Comparison of ENCODE assay signal across 7 mouse cellular contexts in genomic region chr17:34120180-34120723, GRCm38 (mm10). TPM values are rescaled to one million over a fixed set of nuclear protein-coding genes. Genes with fewer than 3 reads are reported as not detected.
DNase-seq lines count a peak whose midpoint lies in the region; ATAC-seq and TF ChIP-seq lines count a peak whose summit lies in the region.

No protein-coding gene starts in this region.

- peak; percentile 96 for DNase-seq in adrenal gland, postnatal 14 days
- peak; percentile 93 for DNase-seq in embryonic facial prominence, embryonic 11.5 days (ENCODE audit: low spot score)
- peak; percentile 91 to 93 for DNase-seq in heart, adult 18-20 months
- peak; percentile 84 to 88 for DNase-seq in kidney, adult 8-10 months
- peak; percentile 91 for DNase-seq in midbrain, postnatal 0 days (ENCODE audit: low spot score)
- DNase-seq in spleen, postnatal 36 days (ENCODE audit: low spot score in 2 of 2), result peak; percentile 85 to 88

- no peak for TF ChIP-seq CTCF in midbrain, postnatal 0 days (IDR thresholded peaks at IDR 0.05)

- ATAC-seq in embryonic facial prominence, embryonic 11.5 days (replicated peaks; ENCODE audit: insufficient number of reproducible peaks, low FRiP score, low TSS enrichment, low read depth), result peak; percentile 8; the same call in 1 of the 2 replicates
- 0 out of 2 replicates have a peak, but pooled peaks have one; percentile 3 for ATAC-seq in limb, embryonic 15.5 days (ENCODE audit: insufficient number of reproducible peaks, low FRiP score, low TSS enrichment, low read depth)
- ATAC-seq in midbrain, postnatal 0 days (ENCODE audit: low FRiP score), result peak; percentile 12; the same call in 1 of the 2 replicates

- peak overlapping the region; percentile 100 for H3K4me3 ChIP-seq in embryonic facial prominence, embryonic 11.5 days (ENCODE audit: low read depth, low read length)
- H3K4me3 ChIP-seq in limb, embryonic 15.5 days, result peak overlapping the region; percentile 81
- H3K4me3 ChIP-seq in midbrain, postnatal 0 days (ENCODE audit: low read depth, low read length), result peak overlapping the region; percentile 77

- H3K9ac ChIP-seq in embryonic facial prominence, embryonic 11.5 days (replicated peaks; ENCODE audit: low read length), result peak overlapping the region; percentile 98
- H3K9ac ChIP-seq in limb, embryonic 15.5 days, result peak overlapping the region; percentile 85
- peak overlapping the region; percentile 93 for H3K9ac ChIP-seq in midbrain, postnatal 0 days (replicated peaks; ENCODE audit: low read length, poor library complexity, severe bottlenecking)

- peak overlapping the region; percentile 100 for H3K27ac ChIP-seq in embryonic facial prominence, embryonic 11.5 days (replicated peaks; ENCODE audit: low read depth, low read length)
- peak overlapping the region; percentile 99 for H3K27ac ChIP-seq in limb, embryonic 15.5 days
- peak overlapping the region; percentile 100 for H3K27ac ChIP-seq in midbrain, postnatal 0 days (ENCODE audit: low read depth, low read length)

- H3K4me2 ChIP-seq in embryonic facial prominence, embryonic 11.5 days (ENCODE audit: low read depth, low read length), result peak overlapping the region; percentile 94
- peak overlapping the region; percentile 61 for H3K4me2 ChIP-seq in limb, embryonic 15.5 days
- peak overlapping the region; percentile 86 for H3K4me2 ChIP-seq in midbrain, postnatal 0 days (ENCODE audit: low read depth, low read length, poor library complexity, severe bottlenecking)

- under 1% methylated on average over 36 of the region's 42 CpGs for WGBS in embryonic facial prominence, embryonic 11.5 days
- WGBS in limb, embryonic 15.5 days, result under 1% methylated on average over 39 of the region's 42 CpGs
- WGBS in midbrain, postnatal 0 days, result 0% methylated on average over 31 of the region's 42 CpGs

- no peaks in the 10 kb centered on the region for H3K27me3 ChIP-seq in embryonic facial prominence, embryonic 11.5 days (ENCODE audit: control insufficient read depth, insufficient read depth, low read length)
- no peaks in the 10 kb centered on the region for H3K27me3 ChIP-seq in limb, embryonic 15.5 days
- no peaks in the 10 kb centered on the region for H3K27me3 ChIP-seq in midbrain, postnatal 0 days (ENCODE audit: insufficient read depth, low read length)

- H3K9me3 ChIP-seq in embryonic facial prominence, embryonic 11.5 days (replicated peaks; ENCODE audit: control insufficient read depth, low read length), result no peaks in the 10 kb centered on the region
- H3K9me3 ChIP-seq in limb, embryonic 15.5 days, result no peaks in the 10 kb centered on the region
- H3K9me3 ChIP-seq in midbrain, postnatal 0 days (ENCODE audit: low read length), result no peaks in the 10 kb centered on the region

- peaks cover 6% of the 10 kb centered on the region; the same call in 1 of the 2 replicates for H3K4me1 ChIP-seq in embryonic facial prominence, embryonic 11.5 days (ENCODE audit: control insufficient read depth, insufficient read depth, low read length)
- H3K4me1 ChIP-seq in limb, embryonic 15.5 days, result peaks cover 30% of the 10 kb centered on the region
- H3K4me1 ChIP-seq in midbrain, postnatal 0 days (ENCODE audit: insufficient read depth, low read length), result peaks cover 7% of the 10 kb centered on the region

- peaks cover 13% of the 10 kb centered on the region for H3K36me3 ChIP-seq in embryonic facial prominence, embryonic 11.5 days (replicated peaks; ENCODE audit: control insufficient read depth, insufficient read depth, low read depth, low read length)
- peaks cover 27% of the 10 kb centered on the region for H3K36me3 ChIP-seq in limb, embryonic 15.5 days
- peaks cover 14% of the 10 kb centered on the region for H3K36me3 ChIP-seq in midbrain, postnatal 0 days (ENCODE audit: insufficient read depth, low read length)

RNA-seq across cellular contexts. Expression of gene H2-DMa, which starts 0.9 kb away (rescaled TPM):
- 8.0 and 18.8 TPM in 2 replicates for total RNA-seq in adrenal gland, postnatal 14 days (2021)
- polyA plus RNA-seq in embryonic facial prominence, embryonic 11.5 days (2014; fragmentation: Nextera tagmentation; extraction: Ambion mirVana), result 9.4 and 9.7 TPM in 2 replicates
- 1 to 10 TPM; 5.9 to 7.2 TPM for total RNA-seq in heart, adult 18-20 months (2021)
- 13.4 and 15.2 TPM in 2 replicates for polyA plus RNA-seq in limb, embryonic 15.5 days (2015; fragmentation: Nextera tagmentation; extraction: Ambion mirVana)
- total RNA-seq in midbrain, postnatal 0 days (2014; rRNA removed), result 23.8 and 39.0 TPM in 2 replicates
- 24.8 and 26.1 TPM in 2 replicates for polyA plus RNA-seq in midbrain, postnatal 0 days (2015; fragmentation: Nextera tagmentation; extraction: Ambion mirVana)

RNA-seq across cellular contexts. Expression of gene Brd2, which starts 2.2 kb away (rescaled TPM):
- 198 and 203 TPM in 2 replicates for total RNA-seq in adrenal gland, postnatal 14 days (2021)
- polyA plus RNA-seq in embryonic facial prominence, embryonic 11.5 days (2014; fragmentation: Nextera tagmentation; extraction: Ambion mirVana), result 95.9 and 114 TPM in 2 replicates
- 10 to 100 TPM; 64.5 to 79.0 TPM for total RNA-seq in heart, adult 18-20 months (2021)
- 104 and 112 TPM in 2 replicates for polyA plus RNA-seq in limb, embryonic 15.5 days (2015; fragmentation: Nextera tagmentation; extraction: Ambion mirVana)
- total RNA-seq in midbrain, postnatal 0 days (2014; rRNA removed), result 219 and 233 TPM in 2 replicates
- polyA plus RNA-seq in midbrain, postnatal 0 days (2015; fragmentation: Nextera tagmentation; extraction: Ambion mirVana), result 107 and 124 TPM in 2 replicates

RNA-seq across cellular contexts. Expression of gene H2-DMb2, which starts 22.9 kb away (rescaled TPM):
- 2.7 and 17.0 TPM in 2 replicates for total RNA-seq in adrenal gland, postnatal 14 days (2021)
- not detected in 2 replicates for polyA plus RNA-seq in embryonic facial prominence, embryonic 11.5 days (2014; fragmentation: Nextera tagmentation; extraction: Ambion mirVana)
- 1 to 10 TPM; 2.0 to 7.5 TPM for total RNA-seq in heart, adult 18-20 months (2021)
- 0.37 and 0.38 TPM in 2 replicates for polyA plus RNA-seq in limb, embryonic 15.5 days (2015; fragmentation: Nextera tagmentation; extraction: Ambion mirVana)
- 0.16 and 0.47 TPM in 2 replicates for total RNA-seq in midbrain, postnatal 0 days (2014; rRNA removed)
- 1.4 and 1.6 TPM in 2 replicates for polyA plus RNA-seq in midbrain, postnatal 0 days (2015; fragmentation: Nextera tagmentation; extraction: Ambion mirVana)

RNA-seq across cellular contexts. Expression of gene H2-Oa, which starts 28.1 kb away (rescaled TPM):
- 0.33 and 4.1 TPM in 2 replicates for total RNA-seq in adrenal gland, postnatal 14 days (2021)
- polyA plus RNA-seq in embryonic facial prominence, embryonic 11.5 days (2014; fragmentation: Nextera tagmentation; extraction: Ambion mirVana), result 0.20 and 0.26 TPM in 2 replicates
- 1 to 10 TPM in 1 of 2 experiments, not detected in 1; 1.6 TPM for total RNA-seq in heart, adult 18-20 months (2021)
- 0.61 and 0.79 TPM in 2 replicates for polyA plus RNA-seq in limb, embryonic 15.5 days (2015; fragmentation: Nextera tagmentation; extraction: Ambion mirVana)
- not detected in 2 replicates for total RNA-seq in midbrain, postnatal 0 days (2014; rRNA removed)
- polyA plus RNA-seq in midbrain, postnatal 0 days (2015; fragmentation: Nextera tagmentation; extraction: Ambion mirVana), result 0.23 TPM in 1 of 2 replicates, not detected in the other

RNA-seq across cellular contexts. Expression of gene H2-DMb1, which starts 32.6 kb away (rescaled TPM):
- 3.6 and 8.3 TPM in 2 replicates for total RNA-seq in adrenal gland, postnatal 14 days (2021)
- polyA plus RNA-seq in embryonic facial prominence, embryonic 11.5 days (2014; fragmentation: Nextera tagmentation; extraction: Ambion mirVana), result 1.3 and 1.4 TPM in 2 replicates
- 1 to 10 TPM; 3.0 to 3.9 TPM for total RNA-seq in heart, adult 18-20 months (2021)
- polyA plus RNA-seq in limb, embryonic 15.5 days (2015; fragmentation: Nextera tagmentation; extraction: Ambion mirVana), result 2.6 and 3.3 TPM in 2 replicates
- total RNA-seq in midbrain, postnatal 0 days (2014; rRNA removed), result 0.47 and 4.7 TPM in 2 replicates
- 1.6 and 2.3 TPM in 2 replicates for polyA plus RNA-seq in midbrain, postnatal 0 days (2015; fragmentation: Nextera tagmentation; extraction: Ambion mirVana)

Comparison
In these comparisons a context has a peak if more than half of its experiments do, and no peak if none do; other contexts are left out.
1. Peak in every context shown above with its lines: DNase-seq, ATAC-seq, H3K4me3 ChIP-seq and H3K27ac ChIP-seq.